9 mouse cellular contexts compared by ENCODE assay signal in genomic region chr13:114075724-114076384, GRCm38 (mm10).
A peak's percentile ranks its signal among the peaks of the same experiment; 100 is the strongest.
DNase-seq lines count a peak whose midpoint lies in the region; ATAC-seq and TF ChIP-seq lines count a peak whose summit lies in the region.
"Had no signal": no experiment of that assay in that cellular context is flagged by ENCODE, and none has a peak within 500 bp of the region (broad histone marks: within the 10 kb centered on the region; RNA-seq: fewer than 3 reads in every experiment).

No protein-coding gene starts in this region.

- H3K4me3 ChIP-seq in liver, adult 2 months (ENCODE audit: insufficient read depth, low read depth, low read length) = no peak overlapping the region
- H3K4me3 ChIP-seq in liver, embryonic 16.5 days (ENCODE audit: low read depth, low read length) = no peak overlapping the region
- H3K4me3 ChIP-seq: midbrain, embryonic 12.5 days had no signal

- no peak overlapping the region for H3K4me2 ChIP-seq in liver, embryonic 16.5 days (ENCODE audit: low read depth, low read length)
- H3K4me2 ChIP-seq: midbrain, embryonic 12.5 days had no signal

- H3K36me3 ChIP-seq in liver, adult 2 months (ENCODE audit: control insufficient read depth, insufficient read depth, low read length) = no peaks in the 10 kb centered on the region
- no peaks in the 10 kb centered on the region for H3K36me3 ChIP-seq in liver, embryonic 16.5 days (ENCODE audit: control insufficient read depth, insufficient read depth)
- H3K36me3 ChIP-seq: midbrain, embryonic 12.5 days had no signal

- WGBS in liver, adult 2 months = 67% methylated on average over 9 of the region's 9 CpGs
- 65% methylated on average over 9 of the region's 9 CpGs for WGBS in liver, embryonic 16.5 days (ENCODE audit: insufficient replicate concordance)

- H3K9me3 ChIP-seq in liver, embryonic 16.5 days (replicated peaks; ENCODE audit: control insufficient read depth, low read length) = no peaks in the 10 kb centered on the region
- H3K9me3 ChIP-seq: midbrain, embryonic 12.5 days had no signal

- no peak for TF ChIP-seq POLR2A in liver, adult 2 months (IDR thresholded peaks at IDR 0.05; ENCODE audit: extremely low read depth, insufficient read depth, low read length)

- H3K9ac ChIP-seq in liver, adult 2 months (ENCODE audit: low read depth, low read length) = no peak overlapping the region
- H3K9ac ChIP-seq in liver, embryonic 16.5 days (ENCODE audit: low read depth, low read length) = no peak overlapping the region
- H3K9ac ChIP-seq: midbrain, embryonic 12.5 days had no signal

- H3K27ac ChIP-seq in liver, adult 2 months (replicated peaks; ENCODE audit: insufficient read depth, low read depth, low read length) = no peak overlapping the region
- H3K27ac ChIP-seq in liver, embryonic 16.5 days (ENCODE audit: low read length) = no peak overlapping the region
- H3K27ac ChIP-seq: midbrain, embryonic 12.5 days had no signal

- peaks cover 2% of the 10 kb centered on the region; the same call in 1 of the 2 replicates for H3K4me1 ChIP-seq in liver, adult 2 months (ENCODE audit: control insufficient read depth, insufficient read depth, low read length)
- no peaks in the 10 kb centered on the region for H3K4me1 ChIP-seq in liver, embryonic 16.5 days (ENCODE audit: control insufficient read depth, low read depth, low read length)

- H3K27me3 ChIP-seq in liver, adult 2 months (ENCODE audit: control insufficient read depth, insufficient read depth, low read length) = no peaks in the 10 kb centered on the region
- no peaks in the 10 kb centered on the region for H3K27me3 ChIP-seq in liver, embryonic 16.5 days (ENCODE audit: control insufficient read depth, insufficient read depth, low read depth, low read length)
- H3K27me3 ChIP-seq: midbrain, embryonic 12.5 days had no signal

- peak; percentile 43 for TF ChIP-seq CTCF in liver, adult 2 months (IDR thresholded peaks at IDR 0.05; ENCODE audit: low read depth, low read length)

- peak; percentile 33 for DNase-seq in adrenal gland, adult 2 months
- DNase-seq in adrenal gland, postnatal 4 days (ENCODE audit: low spot score in 2 of 2) = no peak
- DNase-seq in liver, adult 2 months (ENCODE audit: extremely low read depth, low read depth, low spot score) = peak; percentile 81
- no peak for DNase-seq in liver
- peak; percentile 29 for DNase-seq in c-Kit-positive CD71-positive TER-119-positive erythroid progenitor cells, embryonic 14.5 days (ENCODE audit: low spot score)
- peak; percentile 33 to 48 for DNase-seq in heart, postnatal 36 days
- DNase-seq in thymus, postnatal 10 days (ENCODE audit: low spot score in 2 of 2) = peak; percentile 44 to 76

- peak; percentile 74 for ATAC-seq in liver, embryonic 16.5 days (ENCODE audit: low read depth)

- no peaks in the 10 kb centered on the region for H3K79me2 ChIP-seq in liver, adult 2 months (ENCODE audit: control insufficient read depth, insufficient read depth, low read length)

- intact Hi-C loops in heart, postnatal 36 days (cut with DNase I) = loop anchor here (1.0 to 5.0 kb wide), 3 partner anchors 194 to 681 kb away; no protein-coding TSS in a partner anchor

Comparison
In these comparisons a context has a peak if more than half of its experiments do, and no peak if none do; other contexts are left out.
1. DNase-seq: peak in adrenal gland, adult 2 months (single experiment), liver, adult 2 months (single experiment), c-Kit-positive CD71-positive TER-119-positive erythroid progenitor cells, embryonic 14.5 days (single experiment), heart, postnatal 36 days (2 of 2) and thymus, postnatal 10 days (2 of 2); none in adrenal gland, postnatal 4 days (0 of 2) and liver (single experiment).